Mouse (Mus musculus): ENCODE measurements at regions not wholly inside any gene's neighbourhood (a gene's known extent, or its start where the extent isn't known, plus 50 kb on each side); places are given as distances from the start of the nearest gene placed in this dataset.
"Not testable (repeated sequence)": the region's sequence is repeated elsewhere in the genome, so short reads cannot be mapped to it uniquely, and the experiment has no call there.

DNA sequence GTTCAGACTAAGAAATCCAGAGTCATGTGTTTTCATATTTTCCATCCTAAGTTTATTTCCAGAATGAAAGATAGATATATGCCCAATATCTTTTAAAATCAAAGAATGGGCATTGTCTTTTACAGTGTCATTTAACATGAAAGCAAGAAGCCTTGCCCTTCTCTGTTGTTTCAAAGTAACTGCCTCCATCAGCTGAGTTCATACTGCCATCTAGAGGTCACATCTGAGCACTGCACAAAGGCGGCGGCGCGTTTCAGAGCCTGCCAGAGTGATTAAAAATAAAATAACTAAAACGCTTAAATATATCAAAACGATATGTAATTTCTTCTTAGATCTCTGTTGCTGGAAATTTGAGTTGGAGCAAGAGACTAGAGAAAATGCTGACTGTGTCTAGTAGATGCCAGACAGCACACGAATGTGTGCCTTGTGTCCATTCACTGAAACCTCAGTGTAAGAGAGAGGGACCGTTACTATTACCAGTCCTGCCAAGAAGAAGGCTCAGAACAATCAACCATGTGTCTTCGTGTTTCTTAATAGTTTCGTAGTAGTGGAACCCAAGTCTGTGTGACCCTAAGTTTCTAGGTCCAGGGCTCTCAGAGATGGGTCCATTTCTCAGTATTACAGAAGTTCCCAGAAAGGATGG lies 123.0 kb upstream of the Daam1 start:
- ATAC-seq (replicated peaks; ENCODE audit: insufficient number of reproducible peaks, low FRiP score, low TSS enrichment): no peak
- 25% methylated on average over 10 of the region's 10 CpGs for WGBS (ENCODE audit: insufficient replicate concordance)
- H3K4me3 ChIP-seq (ENCODE audit: low read depth, low read length): no peak overlapping the region
- H3K4me2 ChIP-seq: no peak overlapping the region
- no peaks in the 10 kb centered on the region for H3K4me1 ChIP-seq (ENCODE audit: control insufficient read depth, insufficient read depth, low read length)
- no peak overlapping the region for H3K9ac ChIP-seq (ENCODE audit: low read depth, low read length)
- no peak overlapping the region for H3K27ac ChIP-seq (ENCODE audit: low read depth, low read length)
- no peaks in the 10 kb centered on the region for H3K36me3 ChIP-seq (ENCODE audit: control insufficient read depth, insufficient read depth, low read length)
- no peaks in the 10 kb centered on the region for H3K27me3 ChIP-seq (ENCODE audit: control insufficient read depth, insufficient read depth, low read length)
- H3K9me3 ChIP-seq (replicated peaks; ENCODE audit: control insufficient read depth, low read length): no peaks in the 10 kb centered on the region

DNA sequence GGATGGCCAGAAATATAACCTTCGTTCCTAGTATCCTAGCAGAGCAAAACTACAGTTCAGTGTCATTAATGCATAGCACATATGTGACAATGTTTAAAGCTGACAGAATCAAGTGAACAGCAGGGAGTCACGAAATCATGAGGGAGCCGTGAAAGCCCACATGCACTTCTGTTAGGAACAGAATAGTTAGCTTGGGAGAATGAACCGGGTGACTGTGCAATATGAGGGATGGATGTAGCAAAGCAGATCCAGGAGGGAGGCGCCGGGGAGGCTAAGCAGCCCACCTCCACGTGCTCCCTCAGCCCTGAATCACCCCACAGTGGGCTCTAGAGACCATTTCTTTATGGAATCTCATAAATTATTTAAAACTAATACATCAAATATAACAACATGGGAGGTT lies 116.3 kb upstream of the Daam1 start:
- Histone ChIP-seq H3K36me3 (ENCODE audit: control insufficient read depth, insufficient read depth, low read length) (no peaks in the 10 kb centered on the region), H3K27me3 (ENCODE audit: control insufficient read depth, insufficient read depth, low read length) (no peaks in the 10 kb centered on the region), H3K4me3 (ENCODE audit: low read depth, low read length) (no peak overlapping the region), H3K4me1 (ENCODE audit: control insufficient read depth, insufficient read depth, low read length) (peaks cover under 1% of the 10 kb centered on the region; the same call in 1 of the 2 replicates), H3K9ac (ENCODE audit: low read depth, low read length) (no peak overlapping the region), H3K27ac (ENCODE audit: low read depth, low read length) (no peak overlapping the region), H3K9me3 (replicated peaks; ENCODE audit: control insufficient read depth, low read length) (no peaks in the 10 kb centered on the region), H3K4me2 (no peak overlapping the region)
- ATAC-seq (replicated peaks; ENCODE audit: insufficient number of reproducible peaks, low FRiP score, low TSS enrichment): no peak
- 65% methylated on average over 7 of the region's 7 CpGs for WGBS (ENCODE audit: insufficient replicate concordance)

DNA sequence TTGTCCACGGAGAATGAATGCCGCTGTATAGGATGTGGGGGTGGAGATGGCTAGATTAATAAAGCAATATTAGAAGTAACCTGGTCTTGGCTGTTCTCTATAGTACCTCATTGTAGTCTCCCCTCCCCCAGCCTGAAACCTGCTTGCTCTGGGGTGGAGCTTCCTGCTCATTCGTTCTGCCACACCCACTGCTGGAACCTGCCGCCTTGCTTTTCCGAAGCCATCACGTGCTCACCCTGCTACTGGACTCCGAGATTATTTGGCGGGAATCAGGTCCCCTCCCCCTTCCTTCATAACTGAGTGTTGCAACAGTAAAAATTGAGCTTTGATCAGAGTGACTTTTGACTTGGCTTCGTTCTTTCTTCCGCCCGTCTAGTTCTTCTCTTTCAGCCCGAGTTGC lies 112.5 kb upstream of the Daam1 start:
- H3K4me1 ChIP-seq (ENCODE audit: control insufficient read depth, insufficient read depth, low read length); ATAC-seq (replicated peaks; ENCODE audit: insufficient number of reproducible peaks, low FRiP score, low TSS enrichment); H3K4me3 ChIP-seq (ENCODE audit: low read depth, low read length); H3K9me3 ChIP-seq (replicated peaks; ENCODE audit: control insufficient read depth, low read length); H3K9ac ChIP-seq (ENCODE audit: low read depth, low read length); H3K27ac ChIP-seq (ENCODE audit: low read depth, low read length); H3K4me2 ChIP-seq; H3K27me3 ChIP-seq (ENCODE audit: control insufficient read depth, insufficient read depth, low read length); H3K36me3 ChIP-seq (ENCODE audit: control insufficient read depth, insufficient read depth, low read length): not testable (repeated sequence)
- WGBS (ENCODE audit: insufficient replicate concordance): 51% methylated on average over 12 of the region's 12 CpGs

DNA sequence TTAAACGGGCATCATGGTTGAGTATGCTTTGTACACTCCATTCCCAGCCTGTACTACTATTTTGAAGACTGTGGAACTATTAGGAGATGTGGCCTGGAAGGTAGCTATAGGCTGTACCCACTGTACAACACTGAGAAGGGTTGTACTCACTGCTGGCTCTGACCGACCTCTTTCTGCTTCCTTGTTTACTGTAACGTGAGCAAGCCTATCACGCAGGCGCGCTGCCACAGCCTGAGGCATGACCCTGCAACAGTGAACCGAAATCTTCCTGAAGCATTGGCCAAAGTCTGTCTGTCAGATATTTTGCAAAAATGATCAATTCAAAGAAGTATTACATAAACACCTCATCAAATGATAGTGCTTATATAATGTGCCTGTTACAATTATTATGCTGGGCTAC lies 112.0 kb upstream of the Daam1 start:
- Histone ChIP-seq H3K4me3 (ENCODE audit: low read depth, low read length) (no peak overlapping the region), H3K9ac (ENCODE audit: low read depth, low read length) (no peak overlapping the region), H3K27ac (ENCODE audit: low read depth, low read length) (no peak overlapping the region), H3K9me3 (replicated peaks; ENCODE audit: control insufficient read depth, low read length) (no peaks in the 10 kb centered on the region), H3K4me2 (no peak overlapping the region), H3K27me3 (ENCODE audit: control insufficient read depth, insufficient read depth, low read length) (no peaks in the 10 kb centered on the region), H3K4me1 (ENCODE audit: control insufficient read depth, insufficient read depth, low read length) (peaks cover 3% of the 10 kb centered on the region; the same call in 1 of the 2 replicates), H3K36me3 (ENCODE audit: control insufficient read depth, insufficient read depth, low read length) (no peaks in the 10 kb centered on the region)
- ATAC-seq (replicated peaks; ENCODE audit: insufficient number of reproducible peaks, low FRiP score, low TSS enrichment): no peak
- 63% methylated on average over 7 of the region's 7 CpGs for WGBS (ENCODE audit: insufficient replicate concordance)

DNA sequence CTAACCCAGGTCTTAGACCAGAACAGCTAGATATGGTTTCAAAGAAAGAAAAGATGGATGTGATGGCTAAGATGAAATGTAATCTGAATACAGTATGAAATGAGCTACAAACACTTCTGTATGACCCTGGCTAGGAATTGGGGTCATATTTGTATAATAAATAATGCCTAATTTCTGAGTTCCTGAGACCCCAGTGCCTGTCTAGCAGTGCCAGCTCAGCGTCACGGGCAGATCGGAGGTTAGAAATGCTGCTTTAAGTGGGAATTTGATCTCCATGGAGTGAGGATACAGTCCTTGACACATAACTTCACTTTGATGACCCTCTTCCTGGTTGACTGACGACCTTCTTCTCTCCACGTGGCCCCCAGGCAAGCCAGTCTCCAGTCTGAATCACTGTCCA lies 105.7 kb upstream of the Daam1 start:
- 41% methylated on average over 5 of the region's 5 CpGs for WGBS (ENCODE audit: insufficient replicate concordance)
- H3K4me3 ChIP-seq (ENCODE audit: low read depth, low read length): no peak overlapping the region
- no peaks in the 10 kb centered on the region for H3K27me3 ChIP-seq (ENCODE audit: control insufficient read depth, insufficient read depth, low read length)
- no peaks in the 10 kb centered on the region for H3K4me1 ChIP-seq (ENCODE audit: control insufficient read depth, insufficient read depth, low read length)
- no peak for ATAC-seq (replicated peaks; ENCODE audit: insufficient number of reproducible peaks, low FRiP score, low TSS enrichment)
- H3K9ac ChIP-seq (ENCODE audit: low read depth, low read length): no peak overlapping the region
- no peak overlapping the region for H3K4me2 ChIP-seq
- H3K36me3 ChIP-seq (ENCODE audit: control insufficient read depth, insufficient read depth, low read length): no peaks in the 10 kb centered on the region
- H3K9me3 ChIP-seq (replicated peaks; ENCODE audit: control insufficient read depth, low read length): no peaks in the 10 kb centered on the region
- no peak overlapping the region for H3K27ac ChIP-seq (ENCODE audit: low read depth, low read length)

DNA sequence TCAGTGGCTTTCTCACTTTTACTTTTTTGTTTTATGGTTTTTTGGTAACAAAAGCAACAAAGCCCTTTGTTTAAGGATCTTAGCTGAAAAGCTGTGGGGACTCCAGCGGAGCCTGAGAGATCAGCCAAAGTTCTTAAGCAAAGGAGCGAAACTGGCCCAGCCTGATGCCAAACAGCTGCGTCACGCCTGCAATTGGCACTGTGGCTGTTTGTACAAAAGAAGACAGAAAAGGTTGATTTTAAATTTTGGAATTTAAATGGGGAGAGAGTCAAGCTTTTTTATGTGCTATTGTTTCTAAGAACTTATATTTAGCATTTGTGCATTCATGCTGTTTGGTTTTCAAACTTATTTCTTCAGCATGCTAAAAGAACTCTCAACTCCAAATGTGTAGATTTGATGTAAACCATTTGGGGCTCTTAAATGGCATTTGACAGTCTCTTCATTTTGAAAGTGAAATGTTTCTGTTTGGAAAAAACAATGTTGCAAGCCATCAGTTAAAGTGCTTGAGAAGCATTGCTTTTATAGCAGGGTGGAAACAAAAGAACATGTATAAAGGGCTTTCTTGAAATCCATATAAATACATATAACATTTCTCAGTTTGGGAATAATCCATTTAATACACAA lies 105.1 kb upstream of the Daam1 start:
- Histone ChIP-seq H3K27ac (ENCODE audit: low read depth, low read length) (no peak overlapping the region), H3K9me3 (replicated peaks; ENCODE audit: control insufficient read depth, low read length) (no peaks in the 10 kb centered on the region), H3K27me3 (ENCODE audit: control insufficient read depth, insufficient read depth, low read length) (no peaks in the 10 kb centered on the region), H3K9ac (ENCODE audit: low read depth, low read length) (no peak overlapping the region), H3K36me3 (ENCODE audit: control insufficient read depth, insufficient read depth, low read length) (no peaks in the 10 kb centered on the region), H3K4me1 (ENCODE audit: control insufficient read depth, insufficient read depth, low read length) (no peaks in the 10 kb centered on the region), H3K4me2 (no peak overlapping the region), H3K4me3 (ENCODE audit: low read depth, low read length) (no peak overlapping the region)
- ATAC-seq (replicated peaks; ENCODE audit: insufficient number of reproducible peaks, low FRiP score, low TSS enrichment): no peak
- 54% methylated on average over 4 of the region's 4 CpGs for WGBS (ENCODE audit: insufficient replicate concordance)

DNA sequence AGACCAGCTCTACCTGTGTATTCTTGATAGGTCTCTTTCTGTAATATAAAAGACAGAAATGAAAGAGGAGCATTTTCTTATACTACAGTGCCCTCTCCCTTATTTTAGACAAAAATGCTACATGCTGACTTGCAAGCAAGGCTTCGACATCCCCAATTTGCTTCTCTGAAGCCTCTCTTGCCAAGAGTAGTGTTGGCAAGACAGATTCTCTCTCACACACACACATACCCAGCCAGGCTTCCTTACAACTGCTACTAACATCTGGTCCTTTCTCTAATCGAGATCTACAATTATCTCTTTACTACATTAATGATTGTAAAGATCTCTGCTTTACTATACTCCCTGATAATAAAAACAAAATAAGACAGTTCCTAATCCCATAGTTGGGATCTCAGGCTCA lies 87.5 kb upstream of the Daam1 start:
- no peak overlapping the region for H3K27ac ChIP-seq (ENCODE audit: low read depth, low read length)
- no peak for ATAC-seq (replicated peaks; ENCODE audit: insufficient number of reproducible peaks, low FRiP score, low TSS enrichment)

DNA sequence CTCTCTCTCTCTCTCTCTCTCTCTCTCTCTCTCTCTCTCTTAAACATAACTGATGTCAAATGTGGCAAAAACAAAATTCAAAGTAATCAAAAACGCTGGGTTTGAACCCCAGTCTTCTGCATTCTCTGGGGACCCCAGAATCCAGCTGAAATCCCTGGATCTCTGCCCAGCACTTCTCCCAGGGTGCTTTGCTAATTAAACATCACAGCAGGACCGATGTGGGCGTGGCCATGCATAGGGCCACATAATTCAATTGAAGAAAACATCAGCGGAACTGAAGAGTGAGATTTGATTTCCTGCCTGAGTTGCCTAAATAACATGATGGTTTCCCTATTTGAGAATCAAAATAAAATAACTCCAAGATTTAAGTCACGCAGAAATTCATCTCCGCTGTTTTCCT lies 84.9 kb upstream of the Daam1 start:
- Histone ChIP-seq H3K4me2 (no peak overlapping the region), H3K27me3 (ENCODE audit: control insufficient read depth, insufficient read depth, low read length) (no peaks in the 10 kb centered on the region), H3K9me3 (replicated peaks; ENCODE audit: control insufficient read depth, low read length) (no peaks in the 10 kb centered on the region), H3K4me3 (ENCODE audit: low read depth, low read length) (no peak overlapping the region), H3K9ac (ENCODE audit: low read depth, low read length) (no peak overlapping the region), H3K4me1 (ENCODE audit: control insufficient read depth, insufficient read depth, low read length) (peaks cover 15% of the 10 kb centered on the region), H3K36me3 (ENCODE audit: control insufficient read depth, insufficient read depth, low read length) (no peaks in the 10 kb centered on the region), H3K27ac (ENCODE audit: low read depth, low read length) (no peak overlapping the region)
- ATAC-seq (replicated peaks; ENCODE audit: insufficient number of reproducible peaks, low FRiP score, low TSS enrichment): no peak
- 68% methylated on average over 6 of the region's 6 CpGs for whole genome bisulfite sequencing (ENCODE audit: insufficient replicate concordance)

More for the DNA sequence above, 87.5 kb upstream of the Daam1 start:
- H3K4me1 ChIP-seq (ENCODE audit: control insufficient read depth, insufficient read depth, low read length): peaks cover 12% of the 10 kb centered on the region
- H3K9ac ChIP-seq (ENCODE audit: low read depth, low read length): no peak overlapping the region
- no peaks in the 10 kb centered on the region for H3K27me3 ChIP-seq (ENCODE audit: control insufficient read depth, insufficient read depth, low read length)
- H3K36me3 ChIP-seq (ENCODE audit: control insufficient read depth, insufficient read depth, low read length): no peaks in the 10 kb centered on the region
- H3K4me2 ChIP-seq: no peak overlapping the region
- no peak overlapping the region for H3K4me3 ChIP-seq (ENCODE audit: low read depth, low read length)
- WGBS (ENCODE audit: insufficient replicate concordance): 81% methylated on average over 2 of the region's 2 CpGs
- H3K9me3 ChIP-seq (replicated peaks; ENCODE audit: control insufficient read depth, low read length): no peaks in the 10 kb centered on the region

DNA sequence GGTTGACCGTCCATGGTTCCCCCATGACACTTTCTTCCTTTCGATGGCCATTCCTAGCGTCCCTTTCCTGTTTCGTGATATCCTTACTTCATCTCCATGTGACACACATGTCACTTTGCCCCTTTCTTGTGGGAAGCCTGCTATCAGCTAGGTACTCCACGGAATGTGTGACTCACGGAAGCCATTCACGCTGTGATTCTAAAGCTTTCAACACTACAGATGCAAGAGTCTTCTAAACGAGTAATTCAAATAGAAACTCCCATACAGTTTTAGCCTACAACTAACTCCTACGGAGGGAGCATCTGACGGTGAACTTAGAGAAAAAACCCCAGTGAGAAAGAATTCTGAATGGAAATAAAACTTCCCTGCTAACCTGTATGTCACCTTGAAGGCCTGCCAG lies 83.5 kb upstream of the Daam1 start:
- WGBS (ENCODE audit: insufficient replicate concordance): 70% methylated on average over 10 of the region's 10 CpGs
- no peaks in the 10 kb centered on the region for H3K9me3 ChIP-seq (replicated peaks; ENCODE audit: control insufficient read depth, low read length)
- no peak overlapping the region for H3K27ac ChIP-seq (ENCODE audit: low read depth, low read length)
- H3K36me3 ChIP-seq (ENCODE audit: control insufficient read depth, insufficient read depth, low read length): no peaks in the 10 kb centered on the region
- H3K9ac ChIP-seq (ENCODE audit: low read depth, low read length): no peak overlapping the region
- ATAC-seq (replicated peaks; ENCODE audit: insufficient number of reproducible peaks, low FRiP score, low TSS enrichment): no peak
- H3K4me1 ChIP-seq (ENCODE audit: control insufficient read depth, insufficient read depth, low read length): peaks cover 15% of the 10 kb centered on the region
- H3K4me3 ChIP-seq (ENCODE audit: low read depth, low read length): no peak overlapping the region
- H3K27me3 ChIP-seq (ENCODE audit: control insufficient read depth, insufficient read depth, low read length): no peaks in the 10 kb centered on the region
- no peak overlapping the region; the same call in 1 of the 2 replicates for H3K4me2 ChIP-seq
